Mouse (Mus musculus) kidney, embryonic 15.5 days (tissue): ENCODE measurements around the gene Pus7l. TPM values are rescaled to one million over a fixed set of nuclear protein-coding genes. Genes with fewer than 3 reads are reported as not detected.

Experiments used
- ATAC-seq: fragments of 200-750 bp; cut with Nextera tagmentation; replicated peaks from 2 replicates; pipeline ENCODE4 v1.8.0; 2017; ENCODE audit warnings: moderate TSS enrichment; ENCODE audit not compliant: low FRiP score
- H3K27ac ChIP-seq: fragments of 300-500 bp; sonication (generic); 2 replicates; pipeline ENCODE4 v1.5.1; 2015; ENCODE audit warnings: mild to moderate bottlenecking, inconsistent platforms
- H3K27me3 ChIP-seq: fragments of 300-500 bp; sonication (generic); 2 replicates; pipeline ENCODE4 v1.6.1; 2015; ENCODE audit warnings: inconsistent platforms
- H3K36me3 ChIP-seq: fragments of 300-500 bp; sonication (generic); 2 replicates; pipeline ENCODE4 v1.6.1; 2015; ENCODE audit warnings: inconsistent platforms
- H3K4me1 ChIP-seq: fragments of 300-500 bp; sonication (generic); 2 replicates; pipeline ENCODE4 v1.6.1; 2015; ENCODE audit warnings: inconsistent platforms
- H3K4me2 ChIP-seq: fragments of 300-500 bp; sonication (generic); 2 replicates; pipeline ENCODE4 v1.6.1; 2015; ENCODE audit warnings: moderate library complexity, mild to moderate bottlenecking, inconsistent platforms
- H3K4me3 ChIP-seq: fragments of 300-500 bp; sonication (generic); replicated peaks from 2 replicates; pipeline ENCODE4 v1.5.1; 2015; ENCODE audit warnings: mild to moderate bottlenecking, inconsistent platforms
- H3K9ac ChIP-seq: fragments of 300-500 bp; sonication (generic); 2 replicates; pipeline ENCODE4 v1.6.1; 2015; ENCODE audit warnings: mild to moderate bottlenecking, inconsistent platforms
- H3K9me3 ChIP-seq: fragments of 300-500 bp; sonication (generic); replicated peaks from 2 replicates; pipeline ENCODE4 v1.6.1; 2016; ENCODE audit warnings: inconsistent platforms
- WGBS: fragments of 180-500 bp; shearing (Covaris S2); methylation state at CpG from one replicate; pipeline ENCODE4 v1.1.7; 2015; ENCODE audit warnings: mixed read lengths; 5-methylcytosine and 5-hydroxymethylcytosine counted together
- polyA plus RNA-seq: library from polyadenylated mRNA; unstranded; fragments of >200 nt; fragmentation: Nextera tagmentation; extraction: Ambion mirVana; gene quantifications from 2 replicates; pipeline ENCODE4 v1.2.1, GENCODE M21; 2015

Gene Pus7l
- 8.7 and 10.0 TPM in 2 replicates for polyA plus RNA-seq

GRCm38 (mm10) chr15:94543409-94544051 is at the start of gene Pus7l, which contains the start of gene Irak4:
Gene Pus7l, minus strand, starts transcription at chr15:94543547.
Gene Irak4, plus strand, starts transcription at chr15:94543643.
- Histone ChIP-seq H3K36me3 (0 out of 2 replicates have a peak, but pooled peaks cover 6% of the 10 kb centered on the region), H3K4me2 (peak within 1 kb of the TSS; percentile 78), H3K4me3 (peak within 1 kb of the TSS; percentile 89), H3K4me1 (peaks cover 9% of the 10 kb centered on the region; the same call in 1 of the 2 replicates), H3K9me3 (no peaks in the 10 kb centered on the region), H3K27ac (peak within 1 kb of the TSS; percentile 91), H3K9ac (peak within 1 kb of the TSS; percentile 75), H3K27me3 (no peaks in the 10 kb centered on the region)
- under 1% methylated on average over 45 of the region's 45 CpGs for WGBS
- ATAC-seq, result peak; percentile 99

- ATAC-seq, result no peak
- H3K27ac ChIP-seq, result no peak overlapping the region
- H3K27me3 ChIP-seq, result no peaks in the 10 kb centered on the region
- H3K4me3 ChIP-seq, result no peak overlapping the region
- no peak overlapping the region for H3K9ac ChIP-seq
- H3K4me1 ChIP-seq, result peaks cover 19% of the 10 kb centered on the region
- peaks cover under 1% of the 10 kb centered on the region; the same call in 1 of the 2 replicates for H3K36me3 ChIP-seq
- 33% methylated on average over 4 of the region's 4 CpGs for WGBS
- no peaks in the 10 kb centered on the region for H3K9me3 ChIP-seq
- no peak overlapping the region for H3K4me2 ChIP-seq
Measured at GRCm38 (mm10) chr15:94591356-94591755, 48.0 kb upstream of the Pus7l start.

DNA sequence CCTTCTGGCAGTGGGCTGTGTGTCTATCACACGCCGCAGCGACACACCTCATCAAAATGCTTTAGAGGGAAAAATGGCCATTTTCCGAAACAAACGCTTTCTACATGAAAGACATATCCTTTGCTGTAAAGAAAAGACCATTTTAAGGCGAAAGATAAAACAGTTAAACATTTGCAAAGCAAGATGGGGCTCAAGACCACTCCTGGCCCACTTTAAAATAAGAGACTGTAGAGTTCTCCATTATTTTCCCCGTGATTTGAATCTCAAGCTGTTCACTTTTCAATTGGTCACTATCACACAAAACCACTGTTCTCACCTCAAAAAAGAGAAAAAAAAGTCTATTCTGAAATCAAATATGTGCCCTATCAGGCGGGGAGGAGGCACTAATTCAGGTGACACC is 46.7 kb upstream of the Pus7l start:
- WGBS, result 14% methylated on average over 8 of the region's 8 CpGs
- H3K4me2 ChIP-seq, result peak overlapping the region; percentile 57
- no peaks in the 10 kb centered on the region for H3K9me3 ChIP-seq
- H3K36me3 ChIP-seq, result peaks cover 13% of the 10 kb centered on the region
- H3K4me1 ChIP-seq, result peaks cover 19% of the 10 kb centered on the region
- no peaks in the 10 kb centered on the region for H3K27me3 ChIP-seq
- H3K4me3 ChIP-seq, result peak overlapping the region; percentile 98
- ATAC-seq, result peak; percentile 31; the same call in 1 of the 2 replicates
- 0 out of 2 replicates have a peak overlapping the region, but pooled peaks have one; percentile 17 for H3K9ac ChIP-seq
- peak overlapping the region; percentile 66; the same call in 1 of the 2 replicates for H3K27ac ChIP-seq

- peak; percentile 99 for ATAC-seq
- H3K27me3 ChIP-seq, result no peaks in the 10 kb centered on the region
- peaks cover 20% of the 10 kb centered on the region for H3K36me3 ChIP-seq
- under 1% methylated on average over 57 of the region's 70 CpGs for WGBS
- H3K9ac ChIP-seq, result peak within 1 kb of the TSS; percentile 96
- H3K4me2 ChIP-seq, result peak within 1 kb of the TSS; percentile 69
- peaks cover 19% of the 10 kb centered on the region for H3K4me1 ChIP-seq
- H3K4me3 ChIP-seq, result peak within 1 kb of the TSS; percentile 98
- H3K9me3 ChIP-seq, result no peaks in the 10 kb centered on the region
- peak within 1 kb of the TSS; percentile 82 for H3K27ac ChIP-seq
Measured at GRCm38 (mm10) chr15:94589219-94590075, 46.1 kb upstream of the Pus7l start, which contains the start of gene Twf1. Gene Twf1, minus strand, starts transcription at chr15:94589889.

DNA sequence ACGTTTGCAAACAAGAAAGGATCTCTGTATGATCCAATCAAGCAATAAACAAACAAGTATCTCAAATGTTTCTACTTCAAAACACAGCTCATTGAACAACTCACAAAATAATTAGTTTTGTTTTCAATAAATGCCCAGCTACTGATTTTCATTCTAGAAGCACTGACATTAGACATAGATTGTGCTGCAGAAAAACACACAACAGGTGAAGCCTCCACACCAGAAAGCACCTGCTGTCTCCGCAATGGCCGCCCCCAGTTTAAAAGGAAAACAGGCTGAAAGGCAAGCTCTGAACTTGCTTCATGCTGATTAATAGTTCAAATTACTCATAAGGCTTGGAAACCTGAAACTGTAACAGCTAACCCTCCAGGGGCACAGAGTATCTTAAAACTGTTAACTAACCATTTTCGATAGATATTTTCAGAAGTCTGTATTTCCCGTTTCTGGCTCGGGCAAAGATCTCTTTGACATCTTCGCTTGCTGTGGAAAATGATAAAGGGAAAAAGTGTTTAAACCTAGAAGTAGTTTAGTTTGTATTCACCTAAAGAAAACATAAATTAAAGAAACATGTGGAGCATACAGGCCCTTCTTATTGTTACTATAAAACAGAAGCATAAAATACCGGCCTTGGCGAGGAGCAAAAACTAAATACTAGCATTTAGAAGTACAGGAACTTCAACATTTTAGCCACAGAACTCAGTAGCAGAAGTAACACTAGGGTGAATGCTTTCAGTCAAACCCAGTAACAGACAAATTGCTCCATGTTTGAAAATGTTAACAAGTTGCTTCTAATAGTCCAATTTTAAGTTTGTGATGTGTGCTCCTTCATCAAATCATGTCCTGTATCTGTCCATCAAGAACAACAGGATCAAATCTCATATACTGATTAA is 44.7 kb upstream of the Pus7l start:
- H3K4me2 ChIP-seq, result peak overlapping the region; percentile 69
- no peak overlapping the region for H3K27ac ChIP-seq
- H3K36me3 ChIP-seq, result peaks cover 33% of the 10 kb centered on the region
- H3K9me3 ChIP-seq, result no peaks in the 10 kb centered on the region
- no peak for ATAC-seq
- peaks cover 21% of the 10 kb centered on the region for H3K4me1 ChIP-seq
- WGBS, result 79% methylated on average over 9 of the region's 9 CpGs
- 0 out of 2 replicates have a peak overlapping the region, but pooled peaks have one; percentile 31 for H3K9ac ChIP-seq
- no peaks in the 10 kb centered on the region for H3K27me3 ChIP-seq
- no peak overlapping the region; the same call in 1 of the 2 replicates for H3K4me3 ChIP-seq

- Histone ChIP-seq H3K36me3 (peaks cover 63% of the 10 kb centered on the region), H3K27ac (no peak overlapping the region), H3K4me2 (no peak overlapping the region), H3K27me3 (no peaks in the 10 kb centered on the region), H3K9me3 (no peaks in the 10 kb centered on the region), H3K9ac (no peak overlapping the region), H3K4me1 (peaks cover 19% of the 10 kb centered on the region), H3K4me3 (no peak overlapping the region)
- no peak for ATAC-seq
- 92% methylated on average over 4 of the region's 4 CpGs for WGBS
Measured at GRCm38 (mm10) chr15:94584738-94585137, 41.4 kb upstream of the Pus7l start.

DNA sequence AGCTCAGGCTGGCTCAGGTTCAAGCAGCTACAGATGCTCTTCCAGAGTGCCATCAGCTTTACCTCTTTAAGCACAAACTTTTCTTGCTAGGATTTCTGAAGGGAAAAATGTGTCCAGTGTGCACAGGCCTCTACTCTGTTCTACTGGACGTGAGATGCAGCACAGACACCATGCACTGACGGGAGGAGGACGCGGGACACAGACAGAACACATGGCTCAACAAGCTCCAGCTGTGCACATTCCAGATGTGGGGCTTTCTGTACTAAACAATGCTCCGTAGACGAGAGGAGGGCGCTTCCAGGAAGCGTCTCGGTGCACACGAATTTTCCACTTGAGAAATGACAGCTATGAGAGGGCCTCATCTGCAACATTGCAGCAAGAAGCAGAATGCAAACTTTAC is 39.8 kb upstream of the Pus7l start:
- no peaks in the 10 kb centered on the region for H3K27me3 ChIP-seq
- H3K9me3 ChIP-seq, result no peaks in the 10 kb centered on the region
- H3K9ac ChIP-seq, result no peak overlapping the region
- no peak for ATAC-seq
- WGBS, result 80% methylated on average over 10 of the region's 10 CpGs
- H3K4me1 ChIP-seq, result peaks cover 13% of the 10 kb centered on the region
- H3K27ac ChIP-seq, result peak overlapping the region; percentile 11; the same call in 1 of the 2 replicates
- H3K36me3 ChIP-seq, result peaks cover 77% of the 10 kb centered on the region
- no peak overlapping the region for H3K4me3 ChIP-seq
- H3K4me2 ChIP-seq, result no peak overlapping the region

GRCm38 (mm10) chr15:94582000-94582593 is 38.8 kb upstream of the Pus7l start:
- peak overlapping the region; percentile 11 for H3K27ac ChIP-seq
- WGBS, result 30% methylated on average over 7 of the region's 7 CpGs
- H3K9ac ChIP-seq, result no peak overlapping the region
- no peak overlapping the region for H3K4me2 ChIP-seq
- no peak overlapping the region for H3K4me3 ChIP-seq
- H3K36me3 ChIP-seq, result peaks cover 79% of the 10 kb centered on the region
- peak; percentile 69; the same call in 1 of the 2 replicates for ATAC-seq
- no peaks in the 10 kb centered on the region for H3K27me3 ChIP-seq
- H3K9me3 ChIP-seq, result no peaks in the 10 kb centered on the region
- 0 out of 2 replicates have a peak, but pooled peaks cover 8% of the 10 kb centered on the region for H3K4me1 ChIP-seq

DNA sequence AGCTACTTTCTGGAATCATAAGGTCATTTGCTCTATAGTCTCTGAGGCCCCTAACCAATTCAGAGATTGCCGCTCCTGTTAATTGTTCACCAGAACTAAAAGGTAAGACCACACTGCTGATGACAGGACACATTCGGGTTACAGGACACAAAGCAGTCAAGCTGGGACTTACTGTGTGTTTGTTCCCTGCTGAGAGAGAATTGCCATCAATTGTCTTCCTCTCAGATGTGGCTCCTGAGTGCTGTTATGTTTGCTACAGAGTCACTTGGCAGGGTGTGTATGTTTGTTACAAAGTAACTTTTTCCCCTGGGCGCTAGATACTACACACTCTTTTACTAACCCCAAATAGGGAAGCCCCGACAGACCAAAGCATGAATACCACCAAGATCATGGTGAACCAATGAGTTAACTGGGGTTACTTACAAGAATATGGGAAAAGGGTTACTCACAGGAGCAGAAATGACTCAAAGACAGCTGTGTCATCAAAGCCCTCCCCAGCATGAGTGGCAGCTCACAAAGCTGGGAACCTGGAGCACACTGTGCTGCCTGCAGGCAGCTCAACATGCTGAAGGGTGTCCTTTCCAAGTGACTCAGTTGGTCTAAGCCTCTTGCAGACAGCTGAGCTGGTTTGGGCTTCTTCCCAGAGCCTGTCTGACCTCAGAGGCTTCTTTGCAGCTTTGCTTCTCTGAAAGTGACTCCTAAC is 31.4 kb upstream of the Pus7l start:
- Histone ChIP-seq H3K27me3 (no peaks in the 10 kb centered on the region), H3K36me3 (peaks cover 16% of the 10 kb centered on the region), H3K9ac (no peak overlapping the region), H3K4me3 (no peak overlapping the region), H3K27ac (no peak overlapping the region), H3K9me3 (no peaks in the 10 kb centered on the region), H3K4me1 (no peaks in the 10 kb centered on the region), H3K4me2 (no peak overlapping the region)
- 71% methylated on average over 4 of the region's 4 CpGs for WGBS
- ATAC-seq, result no peak

- H3K4me3 ChIP-seq, result no peak overlapping the region
- H3K27me3 ChIP-seq, result no peaks in the 10 kb centered on the region
- H3K27ac ChIP-seq, result no peak overlapping the region
- H3K9me3 ChIP-seq, result no peaks in the 10 kb centered on the region
- H3K4me2 ChIP-seq, result no peak overlapping the region
- no peak for ATAC-seq
- WGBS, result 79% methylated on average over 7 of the region's 8 CpGs
- no peaks in the 10 kb centered on the region for H3K36me3 ChIP-seq
- H3K9ac ChIP-seq, result no peak overlapping the region
- no peaks in the 10 kb centered on the region for H3K4me1 ChIP-seq
Measured at GRCm38 (mm10) chr15:94572746-94573145, 29.4 kb upstream of the Pus7l start.
